Mouse (Mus musculus): ENCODE data around the gene Gm4969.

DNA sequence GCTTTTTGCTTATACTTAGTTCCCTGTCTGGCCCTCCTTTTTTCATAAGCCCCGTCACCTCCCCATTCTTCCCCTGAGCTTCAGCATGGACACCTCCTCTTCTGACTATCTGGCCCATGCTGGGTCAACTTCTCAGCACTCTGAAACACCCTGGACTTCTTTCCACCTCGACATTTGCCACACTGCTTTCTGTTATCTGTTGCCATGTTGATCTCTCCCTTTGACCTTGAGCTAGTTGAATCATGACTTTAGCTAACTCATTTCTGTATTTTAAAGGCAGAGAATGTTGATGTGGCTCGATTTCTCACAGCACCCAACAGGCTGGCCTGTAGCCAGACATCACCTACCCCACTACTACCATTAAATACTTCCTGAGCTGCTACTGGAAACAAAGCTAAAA lies 10.7 kb downstream of the Gm4969 start:
- TF ChIP-seq CTCF (conservative IDR thresholded peaks at IDR 0.05; ENCODE audit: low read length), result no peak
- TF ChIP-seq NANOG (IDR thresholded peaks at IDR 0.05; ENCODE audit: borderline replicate concordance, low read length), result no peak
